Mouse (Mus musculus) stomach, postnatal 0 days (tissue): ENCODE measurements at regions not wholly inside any gene's neighbourhood (a gene's known extent, or its start where the extent isn't known, plus 50 kb on each side); places are given as distances from the start of the nearest gene placed in this dataset.

Source experiments
- ATAC-seq: fragments of 200-750 bp; cut with Nextera tagmentation; 2 replicates; pipeline ENCODE4 v1.8.0; 2017; ENCODE audit not compliant: low FRiP score, low TSS enrichment
- DNase-seq: peaks from one replicate; pipeline ENCODE4 v3.0.0-alpha.2; 2016; ENCODE audit warnings: low spot score
- H3K27ac ChIP-seq: fragments of 300-500 bp; sonication (generic); replicated peaks from 2 replicates; pipeline ENCODE4 v1.5.1; 2014; ENCODE audit warnings: mild to moderate bottlenecking, control low read depth
- H3K27me3 ChIP-seq: fragments of 300-500 bp; sonication (generic); 2 replicates; pipeline ENCODE4 v1.6.1; 2014; ENCODE audit warnings: low read length; ENCODE audit not compliant: control insufficient read depth, insufficient read depth
- H3K36me3 ChIP-seq: fragments of 300-500 bp; sonication (generic); 2 replicates; pipeline ENCODE4 v1.6.1; 2014; ENCODE audit warnings: low read length, mixed read lengths; ENCODE audit not compliant: control insufficient read depth, insufficient read depth
- H3K4me1 ChIP-seq: fragments of 300-500 bp; sonication (generic); replicated peaks from 2 replicates; pipeline ENCODE4 v1.6.1; 2014; ENCODE audit warnings: antibody characterized with exemption; ENCODE audit not compliant: control insufficient read depth, insufficient read depth
- H3K4me2 ChIP-seq: fragments of 300-500 bp; sonication (generic); replicated peaks from 2 replicates; pipeline ENCODE4 v1.6.1; 2014; ENCODE audit warnings: low read depth, mild to moderate bottlenecking, control low read depth, moderate library complexity
- H3K4me3 ChIP-seq: fragments of 300-500 bp; sonication (generic); 2 replicates; pipeline ENCODE4 v1.5.1; 2014; ENCODE audit warnings: low read depth, low read length, control low read depth
- H3K9ac ChIP-seq: fragments of 300-500 bp; sonication (generic); 2 replicates; pipeline ENCODE4 v1.6.1; 2014; ENCODE audit warnings: mild to moderate bottlenecking, low read length, control low read depth, mixed read lengths
- H3K9me3 ChIP-seq: fragments of 300-500 bp; sonication (generic); 2 replicates; pipeline ENCODE4 v1.6.1; 2016; ENCODE audit warnings: low read length; ENCODE audit not compliant: control insufficient read depth
- CTCF ChIP-seq: IDR thresholded peaks from 2 replicates; pipeline ENCODE4 v1.5.1; 2016; ENCODE audit warnings: antibody characterized with exemption, low read depth, mild to moderate bottlenecking, moderate library complexity
- EP300 ChIP-seq: optimal IDR thresholded peaks from 2 replicates; pipeline ENCODE3; 2016; ENCODE audit warnings: antibody characterized with exemption
- WGBS: fragments of 180-500 bp; shearing (Covaris S2); extraction: QIAGEN DNeasy Blood & Tissue Kit; methylation state at CpG from one replicate; pipeline ENCODE4 v1.1.7; 2014; 5-methylcytosine and 5-hydroxymethylcytosine counted together

DNA sequence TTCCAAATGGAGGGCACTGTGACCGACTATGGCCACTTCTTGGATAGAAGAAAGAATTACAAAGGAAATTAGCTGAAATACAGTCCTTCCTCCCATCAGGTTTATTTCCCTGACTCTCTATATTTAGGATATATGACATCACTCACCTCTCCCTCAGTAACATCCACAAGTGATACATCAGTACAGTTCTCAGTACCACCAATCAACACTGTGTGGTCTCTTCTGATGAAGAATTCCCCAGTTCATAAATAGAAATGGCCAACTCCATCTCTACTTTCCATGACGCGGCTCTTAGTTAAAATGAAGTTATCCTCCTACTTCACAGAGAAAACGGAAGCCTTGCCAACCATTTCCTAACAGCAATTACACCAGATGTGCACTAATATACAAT is 208.3 kb upstream of the Dio2 start:
- 88% methylated on average over 4 of the region's 4 CpGs for WGBS
- H3K4me2 ChIP-seq = no peak overlapping the region
- H3K27ac ChIP-seq = no peak overlapping the region
- ATAC-seq = no peak
- H3K9me3 ChIP-seq = no peaks in the 10 kb centered on the region
- no peaks in the 10 kb centered on the region for H3K4me1 ChIP-seq
- no peak overlapping the region for H3K4me3 ChIP-seq
- H3K27me3 ChIP-seq = no peaks in the 10 kb centered on the region
- TF ChIP-seq CTCF (no peak), EP300 (no peak)
- no peak for DNase-seq
- H3K9ac ChIP-seq = no peak overlapping the region
- no peaks in the 10 kb centered on the region for H3K36me3 ChIP-seq

DNA sequence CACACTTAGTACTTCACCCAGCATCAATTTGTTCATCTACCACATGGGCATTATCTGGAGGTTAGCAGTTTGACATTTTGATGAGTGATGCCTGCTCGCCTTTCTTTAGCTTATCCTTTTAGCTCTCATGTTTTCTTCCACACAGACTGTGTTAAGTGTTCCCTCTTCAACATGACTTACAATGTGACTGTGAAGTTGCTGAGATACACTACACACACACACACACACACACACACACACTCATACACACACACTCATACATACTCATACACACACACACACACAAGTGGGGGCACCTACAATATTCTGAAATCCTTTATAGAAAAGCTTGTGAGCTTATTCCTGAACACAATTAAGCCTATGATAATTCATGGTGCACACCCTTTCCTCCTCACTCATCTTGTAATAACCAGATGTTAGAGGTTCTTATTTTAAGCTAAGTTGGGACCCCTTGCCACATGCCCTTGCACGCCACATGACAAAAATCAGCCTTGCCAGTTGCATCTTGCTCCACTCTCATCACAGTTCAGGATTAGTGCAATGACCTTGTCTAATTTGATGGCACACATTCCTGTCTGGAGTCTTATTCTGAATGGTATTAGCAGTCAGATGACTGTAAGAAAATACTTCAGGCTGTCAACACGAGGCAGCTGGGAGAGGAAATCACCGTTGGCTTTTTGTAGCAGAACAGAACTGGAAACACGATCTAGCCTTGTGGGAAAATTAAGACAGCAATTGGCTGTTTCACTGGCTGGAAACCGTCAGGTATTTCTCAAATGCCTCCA is 207.7 kb upstream of the Dio2 start:
- no peak overlapping the region for H3K4me3 ChIP-seq
- H3K4me1 ChIP-seq = no peaks in the 10 kb centered on the region
- H3K4me2 ChIP-seq = no peak overlapping the region
- no peak overlapping the region for H3K27ac ChIP-seq
- ATAC-seq = no peak
- TF ChIP-seq EP300 = no peak
- no peak for TF ChIP-seq CTCF
- 64% methylated on average over 6 of the region's 6 CpGs for WGBS
- H3K36me3 ChIP-seq = no peaks in the 10 kb centered on the region
- no peaks in the 10 kb centered on the region for H3K27me3 ChIP-seq
- H3K9me3 ChIP-seq = no peaks in the 10 kb centered on the region
- DNase-seq = no peak
- no peak overlapping the region for H3K9ac ChIP-seq

DNA sequence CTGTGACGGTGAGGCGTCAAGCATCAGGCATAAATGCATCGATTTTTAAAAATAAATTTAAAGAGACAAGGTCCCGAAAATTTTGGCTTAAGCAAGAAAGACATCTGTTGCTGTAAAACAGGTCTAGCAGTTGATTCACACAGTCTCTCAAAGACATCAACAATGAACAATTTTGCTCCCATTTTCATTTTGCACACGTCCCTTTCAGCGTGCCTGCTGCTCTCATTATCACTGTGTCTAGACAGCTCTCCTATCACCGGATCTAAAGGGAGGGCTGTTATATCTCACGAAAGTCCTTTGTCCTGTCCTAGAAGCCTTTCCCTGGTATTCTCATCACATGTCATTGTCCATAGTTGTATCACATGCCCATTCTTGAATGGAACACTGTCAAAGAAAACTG is 194.4 kb upstream of the Dio2 start:
- Histone ChIP-seq H3K4me2 (no peak overlapping the region), H3K4me1 (no peaks in the 10 kb centered on the region), H3K4me3 (no peak overlapping the region), H3K9me3 (no peaks in the 10 kb centered on the region), H3K9ac (no peak overlapping the region), H3K27me3 (no peaks in the 10 kb centered on the region), H3K27ac (no peak overlapping the region), H3K36me3 (no peaks in the 10 kb centered on the region)
- TF ChIP-seq EP300 = no peak
- TF ChIP-seq CTCF = no peak
- ATAC-seq = no peak
- 90% methylated on average over 8 of the region's 8 CpGs for WGBS
- no peak for DNase-seq

DNA sequence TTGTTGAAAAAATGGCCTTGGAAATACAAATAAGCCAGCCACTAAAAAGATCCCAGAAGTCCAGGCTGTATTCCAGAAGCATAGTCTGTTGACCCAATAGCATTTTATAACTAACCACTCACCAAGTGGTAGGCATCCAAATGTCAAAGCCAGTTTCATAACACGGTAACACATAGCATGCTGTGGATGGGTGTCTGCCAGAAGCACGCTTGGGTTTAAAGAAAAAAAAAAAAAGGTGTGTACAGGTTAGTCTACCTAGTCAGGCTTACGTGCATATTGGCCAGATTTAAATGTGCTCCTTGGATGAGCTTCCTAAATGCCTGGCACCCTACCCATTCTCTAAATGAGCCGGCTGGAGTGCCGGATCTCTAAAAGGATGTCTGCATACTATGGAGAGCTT is 194.0 kb upstream of the Dio2 start:
- ATAC-seq (no peak), DNase-seq (no peak)
- Histone ChIP-seq H3K4me2 (no peak overlapping the region), H3K36me3 (no peaks in the 10 kb centered on the region), H3K4me1 (no peaks in the 10 kb centered on the region), H3K9ac (no peak overlapping the region), H3K4me3 (no peak overlapping the region), H3K27me3 (no peaks in the 10 kb centered on the region), H3K9me3 (no peaks in the 10 kb centered on the region), H3K27ac (no peak overlapping the region)
- TF ChIP-seq EP300 (no peak), CTCF (no peak)
- WGBS = 86% methylated on average over 5 of the region's 5 CpGs

DNA sequence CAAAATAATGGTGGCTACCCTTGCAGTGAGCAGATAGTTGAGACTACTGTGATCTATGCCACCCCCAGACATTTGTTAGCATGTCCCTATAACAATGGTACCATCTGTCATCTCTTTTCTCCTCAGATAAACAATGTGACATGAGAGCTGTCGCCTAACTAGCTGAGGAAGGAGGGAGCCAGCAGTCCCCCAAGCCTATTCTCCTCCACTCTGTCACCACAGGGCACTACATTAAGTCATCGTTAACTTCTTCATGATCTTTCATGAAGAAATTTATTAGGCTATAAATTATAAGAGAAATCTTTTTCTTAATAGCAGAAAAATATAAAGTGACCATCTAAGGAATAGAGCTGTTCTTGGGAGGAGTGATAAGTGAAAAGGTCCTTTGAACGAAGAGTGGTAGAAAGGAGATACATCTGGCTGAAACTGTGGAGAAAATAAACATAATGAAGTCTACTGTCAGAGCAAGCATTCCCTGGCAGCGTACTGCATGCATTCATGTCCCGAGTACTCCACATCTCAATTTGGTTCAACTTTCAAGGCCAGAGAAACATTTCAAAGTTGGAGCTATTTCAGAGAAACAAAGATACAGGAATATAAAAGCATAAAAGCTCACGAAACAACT is 192.0 kb upstream of the Dio2 start:
- H3K27ac ChIP-seq = no peak overlapping the region
- TF ChIP-seq EP300 = no peak
- TF ChIP-seq CTCF = no peak
- DNase-seq = no peak
- H3K9ac ChIP-seq = no peak overlapping the region
- H3K4me1 ChIP-seq = no peaks in the 10 kb centered on the region
- no peak for ATAC-seq
- 66% methylated on average over 6 of the region's 6 CpGs for WGBS
- H3K9me3 ChIP-seq = no peaks in the 10 kb centered on the region
- no peaks in the 10 kb centered on the region for H3K36me3 ChIP-seq
- H3K4me3 ChIP-seq = no peak overlapping the region
- no peaks in the 10 kb centered on the region for H3K27me3 ChIP-seq
- no peak overlapping the region for H3K4me2 ChIP-seq

DNA sequence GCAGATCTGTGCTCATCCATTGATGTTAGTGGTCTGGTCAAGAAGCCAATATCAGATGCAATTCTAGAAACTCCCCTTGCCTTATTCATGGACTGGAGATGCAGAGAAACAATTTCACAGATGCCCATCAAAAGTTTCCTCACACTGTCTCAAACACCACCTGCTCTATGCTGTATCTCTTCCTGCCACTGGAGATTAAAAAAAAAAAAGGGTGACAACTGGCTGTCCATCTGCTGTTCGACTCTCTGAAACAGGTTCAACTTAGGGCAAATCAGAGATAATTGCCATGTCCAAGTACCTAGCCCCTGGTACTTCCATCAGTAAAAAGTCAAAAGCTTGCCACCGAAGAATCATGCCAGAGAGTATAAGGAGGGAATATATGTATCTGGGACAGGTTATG is 185.4 kb upstream of the Dio2 start:
- WGBS = 80% methylated on average over 2 of the region's 2 CpGs
- Histone ChIP-seq H3K27ac (no peak overlapping the region), H3K4me3 (no peak overlapping the region), H3K4me2 (no peak overlapping the region), H3K9me3 (no peaks in the 10 kb centered on the region), H3K27me3 (no peaks in the 10 kb centered on the region), H3K9ac (no peak overlapping the region), H3K4me1 (no peaks in the 10 kb centered on the region), H3K36me3 (no peaks in the 10 kb centered on the region)
- ATAC-seq (no peak), DNase-seq (no peak)
- TF ChIP-seq CTCF = no peak
